Mouse (Mus musculus): Measurements from ENCODE around the gene Gm49450. TPM values are rescaled to one million over a fixed set of nuclear protein-coding genes. Genes with fewer than 3 reads are reported as not detected.
"Not testable (repeated sequence)": the region's sequence is repeated elsewhere in the genome, so short reads cannot be mapped to it uniquely, and the experiment has no call there.

The Gm49450 gene
- total RNA-seq, 2 experiments from 2014 or later = not detected

DNA sequence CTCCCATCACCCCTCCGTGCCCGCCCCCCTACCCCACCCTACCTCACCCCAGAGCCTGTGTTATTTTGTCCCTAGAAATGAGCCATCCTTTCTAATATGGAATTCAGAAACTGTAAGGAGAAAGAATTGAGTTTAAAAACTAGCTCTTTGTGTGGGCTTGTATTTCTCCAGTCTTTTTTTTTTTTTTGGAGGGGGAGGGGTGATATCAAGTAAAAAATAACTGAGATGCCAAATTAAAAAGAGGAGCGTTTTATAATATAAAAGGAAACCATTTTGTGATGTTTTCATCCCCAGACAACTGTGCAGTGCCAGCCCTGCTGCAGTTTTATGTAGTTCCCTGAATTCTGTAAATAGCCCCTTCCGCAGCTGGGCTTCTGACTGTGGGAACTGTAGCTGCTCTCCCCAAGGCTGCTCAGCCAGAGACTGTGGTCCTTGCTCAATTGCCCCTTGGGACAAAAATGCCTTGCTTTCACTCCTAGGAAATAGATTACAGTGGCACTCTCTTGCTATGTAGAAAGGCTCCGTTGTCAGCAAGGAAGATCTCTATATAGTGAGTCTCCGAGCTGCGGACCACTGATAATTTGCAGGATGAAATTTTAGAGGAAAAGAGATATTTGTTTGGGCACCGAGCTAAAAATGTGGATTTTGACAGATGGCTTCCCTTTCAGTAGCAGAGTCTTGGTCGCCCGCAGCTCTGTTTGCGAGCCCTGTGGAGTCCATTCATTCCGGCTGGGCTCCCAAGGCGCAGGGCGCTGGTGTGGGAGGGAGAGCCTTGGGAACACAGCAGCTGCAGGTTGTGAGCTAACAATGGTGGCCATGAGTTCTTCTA, 1.3 kb upstream of the Gm49450 start:
- no peak for DNase-seq

GRCm38 (mm10) chr15:98952751-98953400, 475 bp downstream of the Gm49450 start:
- peak; percentile 61 for DNase-seq

DNA sequence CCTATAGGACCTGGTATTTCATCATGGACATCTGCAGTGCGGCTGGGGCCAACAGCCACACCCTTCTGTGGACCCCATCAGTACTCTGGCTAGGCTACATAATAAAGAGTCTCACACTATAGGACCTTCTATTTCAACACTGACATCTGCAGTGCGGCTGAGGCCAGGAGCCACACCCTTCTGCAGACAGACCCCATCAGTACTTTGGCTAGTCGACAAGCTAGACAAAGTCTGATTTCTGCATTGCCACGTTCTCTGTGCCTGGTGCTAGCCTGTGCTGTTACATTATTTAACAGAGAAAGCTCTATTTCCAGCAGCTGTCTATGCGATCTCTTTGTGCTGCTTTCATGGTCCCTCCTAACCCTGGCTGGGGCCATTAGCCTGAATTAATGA, 1.3 kb downstream of the Gm49450 start:
- DNase-seq = no peak

GRCm38 (mm10) chr15:98951122-98952062, 2.0 kb downstream of the Gm49450 start:
- DNase-seq = not testable (repeated sequence)

GRCm38 (mm10) chr15:98949607-98949892, 3.8 kb downstream of the Gm49450 start:
- DNase-seq = no peak

DNA sequence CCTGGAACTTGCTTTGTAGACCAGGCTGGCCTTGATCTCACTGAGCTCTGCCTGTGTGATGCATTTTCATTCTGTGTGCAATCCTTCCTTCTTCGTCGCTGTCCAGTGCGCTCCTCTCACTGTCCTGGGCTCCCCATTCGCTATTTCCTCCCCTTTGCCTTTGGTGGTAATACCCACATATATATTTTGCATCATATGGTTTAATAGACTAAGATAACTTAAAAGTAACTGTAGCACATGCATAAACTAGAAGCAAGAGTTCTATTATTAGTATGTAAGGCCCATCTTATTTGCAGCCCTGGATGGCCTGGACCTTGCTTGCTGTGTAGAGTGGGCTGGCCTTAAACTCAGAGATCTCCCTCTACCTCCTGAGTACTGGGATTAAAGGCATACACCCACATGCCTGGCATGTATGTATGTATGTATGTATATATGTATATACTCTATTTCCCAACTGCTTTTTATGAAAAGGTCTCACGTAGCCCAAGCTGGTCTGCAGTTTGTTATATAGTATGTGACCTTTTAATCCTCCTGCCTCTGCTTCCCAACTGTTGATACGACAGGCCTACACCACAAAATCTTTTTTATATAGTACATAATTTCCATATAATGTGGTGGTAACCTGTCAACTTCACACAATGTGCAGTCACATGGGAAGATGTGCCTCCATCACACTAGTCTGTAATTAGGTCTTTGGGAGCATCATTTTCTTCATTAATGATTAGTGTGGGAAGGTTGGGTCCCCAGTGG, 4.3 kb downstream of the Gm49450 start:
- no peak for DNase-seq

- no peak for DNase-seq
These were observed 5.0 kb downstream of the Gm49450 start for GRCm38 (mm10) chr15:98948382-98948781.

GRCm38 (mm10) chr15:98947884-98948283, 5.5 kb downstream of the Gm49450 start:
- no peak for DNase-seq

DNA sequence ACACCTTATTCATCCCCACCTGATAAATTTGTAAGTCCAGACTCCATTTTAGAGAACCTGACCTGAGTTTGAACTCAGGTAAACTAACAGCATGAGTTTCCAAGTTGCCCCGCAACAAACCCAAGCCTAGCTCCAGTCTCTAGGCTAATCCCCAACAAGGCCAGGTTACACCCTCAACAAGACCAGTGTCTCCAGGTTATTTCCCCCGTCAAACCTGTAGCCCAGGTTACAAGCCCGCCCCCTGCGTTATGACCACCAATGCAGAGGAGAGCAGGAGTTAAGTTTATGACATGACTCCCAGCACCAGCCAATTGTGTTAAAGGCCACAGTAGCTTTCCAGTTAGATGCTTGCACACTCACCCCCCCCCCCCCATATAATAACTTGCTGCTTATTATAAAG, 10.2 kb downstream of the Gm49450 start:
- DNase-seq = no peak

GRCm38 (mm10) chr15:98942081-98942480, 11.3 kb downstream of the Gm49450 start:
- no peak for DNase-seq

DNA sequence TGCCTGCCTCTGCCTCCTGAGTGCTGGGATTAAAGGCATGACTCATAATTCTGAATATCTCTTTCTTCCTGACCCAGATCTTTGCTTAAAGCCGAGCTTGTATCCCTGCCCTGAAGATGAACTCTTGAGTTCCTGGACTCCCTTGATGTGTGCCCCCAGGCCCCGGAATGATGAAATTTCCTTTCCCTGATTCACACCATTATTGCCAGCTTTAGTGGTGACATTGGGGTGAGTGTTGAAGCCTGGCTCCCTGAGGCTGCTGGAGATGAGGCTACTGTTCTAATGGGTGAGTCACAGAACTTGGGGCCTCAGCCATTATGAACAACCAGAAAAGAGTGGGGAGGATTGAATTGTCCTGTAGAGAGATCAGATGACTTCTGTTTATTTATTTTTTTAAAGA, 11.8 kb downstream of the Gm49450 start:
- DNase-seq = no peak

GRCm38 (mm10) chr15:98940816-98941215, 12.5 kb downstream of the Gm49450 start:
- DNase-seq = no peak

DNA sequence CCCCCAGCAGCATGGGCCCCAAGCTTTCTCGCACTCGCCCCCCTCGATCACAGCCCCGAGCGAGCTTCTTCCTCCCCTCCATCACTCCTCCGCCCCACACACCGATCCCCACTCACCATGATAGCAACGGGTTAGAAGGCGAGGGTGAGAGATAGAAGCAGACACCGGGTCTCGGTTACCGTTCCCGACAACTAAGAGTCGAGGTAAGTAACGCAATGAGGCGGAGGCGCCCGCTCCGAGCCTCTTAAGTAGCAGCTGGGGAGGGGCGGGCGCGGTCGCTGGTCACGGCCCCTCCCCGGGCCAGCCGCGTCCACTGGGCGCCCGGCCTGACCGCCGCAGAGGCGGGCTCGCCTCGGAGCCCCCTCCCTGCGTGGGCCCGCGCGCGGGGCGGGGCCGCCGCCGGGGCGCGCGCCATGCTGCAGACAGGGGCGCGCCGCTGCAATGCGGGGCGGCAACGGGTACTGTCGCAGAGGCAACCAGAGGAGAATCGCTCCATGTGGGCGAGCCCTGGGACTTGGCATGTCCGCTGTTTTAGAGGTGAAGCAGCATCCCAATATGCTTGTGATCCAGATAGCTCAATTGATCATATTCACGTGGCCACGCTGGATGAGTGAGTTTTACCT, 19.0 kb downstream of the Gm49450 start, which contains the start of gene Tuba1b:
TSS of gene Tuba1b (minus strand) at position 349 of the 623 bp plus-strand sequence.
- peak; percentile 92 for DNase-seq

- DNase-seq = peak; percentile 91
These were observed 19.5 kb downstream of the Gm49450 start for GRCm38 (mm10) chr15:98933833-98934216.

GRCm38 (mm10) chr15:98933004-98933671, 20.2 kb downstream of the Gm49450 start:
- DNase-seq = not testable (repeated sequence)

GRCm38 (mm10) chr15:98930998-98931397, 22.4 kb downstream of the Gm49450 start:
- no peak for DNase-seq

DNA sequence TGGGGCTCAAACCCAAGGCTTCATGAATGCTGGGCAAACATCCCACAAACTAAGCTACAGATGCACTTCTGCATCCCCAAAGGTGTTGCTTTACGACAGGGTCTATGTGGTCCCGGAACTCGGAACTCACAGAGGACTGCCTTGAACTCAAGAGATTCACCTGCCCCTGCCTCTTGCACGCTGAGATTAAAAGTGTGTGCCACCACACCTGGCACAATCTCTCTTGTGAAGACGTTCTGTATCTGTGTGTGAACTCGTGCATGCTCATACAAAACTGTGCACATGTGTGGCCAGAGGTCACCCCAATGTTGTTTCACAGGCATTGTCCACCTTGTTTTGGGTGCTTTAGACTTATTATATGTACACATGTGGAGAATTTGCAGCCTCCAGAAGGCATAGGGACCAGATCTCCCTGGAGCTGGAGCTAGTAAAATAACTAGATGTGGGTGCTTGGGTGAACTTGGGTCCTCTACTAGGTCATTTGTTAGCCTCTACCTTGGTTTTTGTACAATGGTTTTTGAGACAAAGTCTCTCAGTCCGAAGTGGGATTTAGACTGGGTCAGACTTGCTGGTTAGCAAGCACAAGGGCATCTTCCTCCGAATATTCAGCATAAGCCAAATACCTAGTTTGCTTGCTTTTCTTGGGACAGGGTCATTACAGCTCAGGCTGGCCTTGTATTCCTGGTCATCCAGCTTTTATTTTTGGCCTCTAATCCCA, 23.2 kb downstream of the Gm49450 start:
- DNase-seq = no peak

DNA sequence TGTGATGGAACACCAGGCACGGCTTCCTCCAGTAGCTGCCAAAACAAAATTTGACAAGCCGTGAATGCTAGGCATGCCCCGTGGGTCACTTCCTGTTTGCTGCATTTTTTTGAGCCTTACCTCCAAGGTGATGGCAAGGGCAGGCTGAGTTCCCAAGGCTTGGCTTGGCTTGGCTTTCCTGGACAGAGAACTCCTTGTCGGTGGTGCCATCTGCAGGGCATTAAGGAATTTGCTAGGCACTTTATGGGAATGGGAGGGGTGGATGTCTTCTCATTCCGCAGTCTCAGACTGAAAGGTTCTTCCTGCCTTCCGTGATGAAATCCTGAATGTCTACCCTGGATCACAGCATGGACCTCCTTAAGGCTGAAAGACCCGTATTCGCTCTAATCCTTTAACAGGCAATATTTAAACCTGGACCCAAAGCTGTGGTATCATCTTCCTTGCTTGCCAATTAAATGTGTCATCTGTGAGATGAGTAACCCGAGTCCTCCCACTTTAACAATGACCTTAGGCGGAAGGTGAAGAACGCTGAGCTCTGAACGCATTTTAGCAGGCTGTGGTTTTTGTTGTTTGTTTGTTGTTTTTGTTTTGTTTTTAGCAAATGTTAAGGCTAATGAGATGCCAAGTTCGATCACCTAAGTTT, 24.6 kb downstream of the Gm49450 start:
- DNase-seq = peak; percentile 59

DNA sequence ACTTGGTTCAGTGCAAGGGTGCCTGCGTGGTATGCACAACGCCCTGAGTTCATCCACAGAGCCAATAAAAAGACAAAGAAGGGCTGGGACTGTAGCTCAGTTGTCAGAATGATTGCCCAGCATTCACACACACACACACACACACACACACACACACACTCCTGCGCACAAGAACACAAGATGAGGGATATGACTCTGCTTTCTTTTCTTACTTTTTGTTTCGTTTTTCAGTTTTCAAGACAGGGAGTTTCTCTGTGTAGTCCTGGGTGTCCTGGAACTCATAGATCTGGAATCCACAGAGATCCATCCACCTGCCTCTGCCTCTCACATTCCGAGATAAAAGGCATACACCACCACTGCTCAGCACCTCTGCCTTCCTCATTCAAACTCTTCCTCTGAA, 25.8 kb downstream of the Gm49450 start:
- no peak for DNase-seq

DNA sequence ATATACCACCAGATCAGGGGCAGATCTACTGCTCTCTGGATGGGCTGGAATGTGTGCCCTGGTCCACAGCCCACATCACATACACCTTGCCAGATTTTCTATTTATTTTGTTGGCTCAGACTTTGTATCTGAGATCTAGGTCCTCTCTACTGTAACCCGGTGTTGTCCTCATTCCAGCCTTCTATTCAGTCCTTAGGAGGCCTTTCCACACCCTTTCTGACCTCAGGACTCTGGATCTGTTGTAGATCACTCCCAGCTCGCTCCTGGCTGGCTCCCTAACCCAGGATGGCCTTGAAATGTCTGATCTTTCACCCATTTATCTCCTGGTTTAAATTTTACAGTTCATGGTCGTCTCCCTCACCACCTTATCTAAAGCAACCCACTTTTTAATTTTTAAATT, 28.7 kb downstream of the Gm49450 start:
- DNase-seq = no peak
